Mouse (Mus musculus): ENCODE measurements around the gene Col18a1.

GRCm38 (mm10) chr10:77016080-77016479 lies 150.3 kb downstream of the Col18a1 start:
- TF ChIP-seq CTCF (IDR thresholded peaks at IDR 0.05; ENCODE audit: insufficient read depth, low read length), result no peak
- no peak for TF ChIP-seq POLR2A (IDR thresholded peaks at IDR 0.05; ENCODE audit: borderline replicate concordance, extremely low read depth, low read depth, low read length)

Measured in lung, adult 2 months (tissue).